Mouse (Mus musculus): ENCODE measurements around the gene Ptprd. TPM values are rescaled to one million over a fixed set of nuclear protein-coding genes. Genes with fewer than 3 reads are reported as not detected.
A peak's percentile ranks its signal among the peaks of the same experiment; 100 is the strongest.

Gene Ptprd
- polyA plus RNA-seq, 1 experiment from 2014 or later, result 161 TPM

DNA sequence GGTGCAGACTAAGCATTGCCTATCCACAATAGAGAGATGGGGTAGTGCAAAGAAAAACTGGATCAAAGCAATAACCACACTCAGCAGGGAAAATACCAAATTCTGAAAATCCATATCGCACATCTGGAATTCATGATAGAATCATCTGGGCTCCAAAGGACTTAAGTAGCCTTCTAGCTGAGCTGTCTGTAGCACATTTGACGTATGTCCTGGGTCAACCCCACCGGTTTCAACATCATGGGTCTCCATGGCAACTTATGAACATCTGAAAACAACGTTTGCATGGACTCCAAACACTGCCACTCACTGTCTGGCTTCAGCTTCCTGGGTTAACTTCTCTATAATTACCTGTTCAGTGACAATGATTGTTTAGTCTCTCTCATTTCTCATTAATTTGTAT, 655.9 kb downstream of the Ptprd start:
- no peaks in the 10 kb centered on the region for H3K9me3 ChIP-seq (ENCODE audit: control insufficient read depth, low read length)
- WGBS, result 68% methylated on average over 4 of the region's 4 CpGs
- no peaks in the 10 kb centered on the region for H3K36me3 ChIP-seq (ENCODE audit: control insufficient read depth, insufficient read depth)

DNA sequence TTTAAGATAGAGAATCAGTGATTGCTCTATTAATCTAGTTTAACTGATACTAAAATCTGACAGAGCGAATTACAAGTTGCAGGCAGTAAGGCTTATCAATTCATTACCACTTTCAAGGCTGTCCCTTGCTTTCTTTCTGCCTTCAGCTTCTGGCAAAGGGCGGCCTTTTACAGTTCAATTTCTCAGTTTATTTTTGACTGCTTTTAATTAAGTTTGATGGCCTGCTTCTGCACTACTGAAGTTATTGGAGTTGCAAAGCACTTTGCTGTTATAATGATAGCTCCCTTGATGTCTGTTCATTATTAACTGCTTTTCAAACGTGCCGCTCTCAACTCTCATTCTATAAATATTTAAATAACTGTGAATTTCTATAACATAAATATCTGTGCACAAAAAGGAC, 673.9 kb downstream of the Ptprd start:
- no peaks in the 10 kb centered on the region for H3K27me3 ChIP-seq (replicated peaks; ENCODE audit: control insufficient read depth, insufficient read depth, low read length)
- ATAC-seq, result no peak
- H3K4me3 ChIP-seq (replicated peaks; ENCODE audit: low read length), result no peak overlapping the region
- no peak overlapping the region for H3K4me2 ChIP-seq (ENCODE audit: low read length)
- peaks cover 3% of the 10 kb centered on the region; the same call in 1 of the 2 replicates for H3K4me1 ChIP-seq (replicated peaks; ENCODE audit: control insufficient read depth, insufficient read depth, low read length)
- H3K36me3 ChIP-seq (ENCODE audit: control insufficient read depth, insufficient read depth), result no peaks in the 10 kb centered on the region
- H3K27ac ChIP-seq (ENCODE audit: low read length), result no peak overlapping the region
- WGBS, result 45% methylated on average over 4 of the region's 4 CpGs
- no peaks in the 10 kb centered on the region for H3K9me3 ChIP-seq (ENCODE audit: control insufficient read depth, low read length)
- H3K9ac ChIP-seq (replicated peaks; ENCODE audit: low read depth, low read length), result no peak overlapping the region

More for the DNA sequence above, 655.9 kb downstream of the Ptprd start:
- no peak overlapping the region for H3K4me3 ChIP-seq (replicated peaks; ENCODE audit: low read length)
- ATAC-seq, result no peak
- H3K4me2 ChIP-seq (ENCODE audit: low read length), result no peak overlapping the region
- no peaks in the 10 kb centered on the region for H3K4me1 ChIP-seq (replicated peaks; ENCODE audit: control insufficient read depth, insufficient read depth, low read length)
- H3K27me3 ChIP-seq (replicated peaks; ENCODE audit: control insufficient read depth, insufficient read depth, low read length), result no peaks in the 10 kb centered on the region
- H3K9ac ChIP-seq (replicated peaks; ENCODE audit: low read depth, low read length), result no peak overlapping the region
- no peak overlapping the region for H3K27ac ChIP-seq (ENCODE audit: low read length)

DNA sequence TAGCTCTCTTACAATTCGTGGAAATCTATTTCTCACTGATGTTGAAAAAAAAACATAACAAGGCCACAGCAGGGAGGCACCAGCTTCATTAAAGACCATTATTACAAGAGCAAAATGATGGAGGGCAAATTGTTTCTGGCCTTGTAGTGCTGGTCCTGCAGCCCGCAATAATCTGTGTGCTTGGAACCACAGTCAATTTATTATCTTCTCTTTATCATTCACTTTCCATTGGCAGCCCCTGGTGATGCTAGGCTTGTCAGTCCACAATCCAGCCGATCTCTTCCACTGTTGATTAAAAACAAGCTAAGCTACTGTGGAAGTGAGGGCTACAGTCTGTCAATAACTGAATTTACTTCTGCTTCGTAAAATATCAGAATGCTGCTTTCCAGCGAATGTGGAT, 674.4 kb downstream of the Ptprd start:
- WGBS, result 18% methylated on average over 5 of the region's 5 CpGs
- Histone ChIP-seq H3K36me3 (ENCODE audit: control insufficient read depth, insufficient read depth) (no peaks in the 10 kb centered on the region), H3K4me2 (ENCODE audit: low read length) (no peak overlapping the region), H3K9me3 (ENCODE audit: control insufficient read depth, low read length) (no peaks in the 10 kb centered on the region), H3K9ac (replicated peaks; ENCODE audit: low read depth, low read length) (no peak overlapping the region), H3K27me3 (replicated peaks; ENCODE audit: control insufficient read depth, insufficient read depth, low read length) (no peaks in the 10 kb centered on the region), H3K4me3 (replicated peaks; ENCODE audit: low read length) (no peak overlapping the region), H3K27ac (ENCODE audit: low read length) (no peak overlapping the region), H3K4me1 (replicated peaks; ENCODE audit: control insufficient read depth, insufficient read depth, low read length) (peaks cover 3% of the 10 kb centered on the region; the same call in 1 of the 2 replicates)
- no peak for ATAC-seq

- no peaks in the 10 kb centered on the region for H3K36me3 ChIP-seq (ENCODE audit: control insufficient read depth, insufficient read depth)
- no peak overlapping the region for H3K9ac ChIP-seq (replicated peaks; ENCODE audit: low read depth, low read length)
- H3K9me3 ChIP-seq (ENCODE audit: control insufficient read depth, low read length), result no peaks in the 10 kb centered on the region
- WGBS, result 85% methylated on average over 6 of the region's 6 CpGs
- H3K27me3 ChIP-seq (replicated peaks; ENCODE audit: control insufficient read depth, insufficient read depth, low read length), result no peaks in the 10 kb centered on the region
- no peak overlapping the region for H3K4me3 ChIP-seq (replicated peaks; ENCODE audit: low read length)
- no peak for ATAC-seq
- H3K27ac ChIP-seq (ENCODE audit: low read length), result no peak overlapping the region
- H3K4me2 ChIP-seq (ENCODE audit: low read length), result no peak overlapping the region
- H3K4me1 ChIP-seq (replicated peaks; ENCODE audit: control insufficient read depth, insufficient read depth, low read length), result peaks cover 3% of the 10 kb centered on the region; the same call in 1 of the 2 replicates
Observed at GRCm38 (mm10) chr4:77535601-77536000, 676.2 kb downstream of the Ptprd start.

DNA sequence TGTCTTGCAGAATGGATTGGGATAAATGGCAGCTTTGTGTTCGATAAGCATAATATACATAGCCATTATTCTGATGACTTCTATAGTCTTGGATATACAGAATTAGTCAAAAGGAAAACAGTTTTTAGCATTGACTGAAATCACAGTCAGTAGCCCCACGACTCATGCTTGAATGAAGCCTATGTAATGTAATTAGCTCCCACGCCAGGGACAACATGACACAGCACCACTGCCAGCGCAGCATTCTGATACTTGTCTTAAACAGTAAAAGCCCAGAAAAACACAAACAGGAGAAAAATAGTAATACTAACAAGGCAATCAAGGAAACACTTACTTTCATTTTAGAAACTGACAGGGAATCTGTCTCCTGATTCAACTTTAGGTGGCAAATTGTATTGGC, 677.2 kb downstream of the Ptprd start:
- no peaks in the 10 kb centered on the region for H3K36me3 ChIP-seq (ENCODE audit: control insufficient read depth, insufficient read depth)
- ATAC-seq, result no peak
- H3K9ac ChIP-seq (replicated peaks; ENCODE audit: low read depth, low read length), result no peak overlapping the region
- no peaks in the 10 kb centered on the region for H3K9me3 ChIP-seq (ENCODE audit: control insufficient read depth, low read length)
- WGBS, result 13% methylated on average over 4 of the region's 4 CpGs
- H3K27ac ChIP-seq (ENCODE audit: low read length), result no peak overlapping the region
- peak overlapping the region; percentile 18; the same call in 1 of the 2 replicates for H3K4me2 ChIP-seq (ENCODE audit: low read length)
- H3K4me1 ChIP-seq (replicated peaks; ENCODE audit: control insufficient read depth, insufficient read depth, low read length), result peaks cover 3% of the 10 kb centered on the region; the same call in 1 of the 2 replicates
- H3K27me3 ChIP-seq (replicated peaks; ENCODE audit: control insufficient read depth, insufficient read depth, low read length), result no peaks in the 10 kb centered on the region
- H3K4me3 ChIP-seq (replicated peaks; ENCODE audit: low read length), result no peak overlapping the region

GRCm38 (mm10) chr4:77519166-77519565, 692.6 kb downstream of the Ptprd start:
- Histone ChIP-seq H3K27ac (ENCODE audit: low read length) (no peak overlapping the region), H3K4me1 (replicated peaks; ENCODE audit: control insufficient read depth, insufficient read depth, low read length) (no peaks in the 10 kb centered on the region), H3K9me3 (ENCODE audit: control insufficient read depth, low read length) (no peaks in the 10 kb centered on the region), H3K36me3 (ENCODE audit: control insufficient read depth, insufficient read depth) (no peaks in the 10 kb centered on the region), H3K4me3 (replicated peaks; ENCODE audit: low read length) (no peak overlapping the region), H3K4me2 (ENCODE audit: low read length) (no peak overlapping the region), H3K27me3 (replicated peaks; ENCODE audit: control insufficient read depth, insufficient read depth, low read length) (no peaks in the 10 kb centered on the region), H3K9ac (replicated peaks; ENCODE audit: low read depth, low read length) (no peak overlapping the region)
- 36% methylated on average over 5 of the region's 5 CpGs for WGBS
- peak; percentile 86 for ATAC-seq

DNA sequence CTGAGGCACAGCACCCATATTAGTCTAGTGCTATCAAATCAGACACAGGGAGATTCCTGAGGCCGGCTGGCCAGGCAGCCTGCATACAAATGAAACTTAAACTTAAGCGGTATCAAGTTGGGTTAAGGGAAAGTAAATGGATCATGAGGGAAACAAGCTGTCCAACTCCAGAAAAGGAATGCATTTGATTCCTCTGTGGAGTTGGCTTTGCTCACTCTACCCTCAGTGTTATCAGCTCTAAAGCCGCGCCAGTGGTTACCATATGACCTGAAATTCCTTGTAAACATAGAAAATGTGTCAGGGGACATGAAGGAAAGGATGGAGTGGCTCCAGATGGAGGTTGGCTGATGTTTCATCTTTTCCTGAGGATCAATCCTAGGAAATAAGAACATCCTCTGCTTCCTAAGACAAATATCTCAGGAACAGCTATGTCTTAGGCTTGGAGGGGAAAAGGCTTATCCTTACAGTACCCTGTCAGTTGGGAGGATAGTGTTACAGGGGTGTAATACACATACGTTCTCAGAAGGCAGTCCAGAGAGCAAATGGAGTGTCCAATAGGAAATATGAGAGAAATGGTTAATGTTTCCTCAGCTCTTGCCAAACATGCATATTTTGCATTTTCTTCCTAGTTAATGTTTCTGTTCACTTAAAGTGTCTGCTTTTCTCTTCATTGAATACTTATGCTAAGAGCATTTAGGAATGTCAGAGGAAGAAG, 697.7 kb downstream of the Ptprd start:
- Histone ChIP-seq H3K4me2 (ENCODE audit: low read length) (no peak overlapping the region), H3K27ac (ENCODE audit: low read length) (no peak overlapping the region), H3K27me3 (replicated peaks; ENCODE audit: control insufficient read depth, insufficient read depth, low read length) (no peaks in the 10 kb centered on the region), H3K9me3 (ENCODE audit: control insufficient read depth, low read length) (no peaks in the 10 kb centered on the region), H3K4me3 (replicated peaks; ENCODE audit: low read length) (no peak overlapping the region), H3K36me3 (ENCODE audit: control insufficient read depth, insufficient read depth) (no peaks in the 10 kb centered on the region), H3K4me1 (replicated peaks; ENCODE audit: control insufficient read depth, insufficient read depth, low read length) (no peaks in the 10 kb centered on the region), H3K9ac (replicated peaks; ENCODE audit: low read depth, low read length) (no peak overlapping the region)
- WGBS, result 80% methylated on average over 5 of the region's 5 CpGs
- ATAC-seq, result no peak

DNA sequence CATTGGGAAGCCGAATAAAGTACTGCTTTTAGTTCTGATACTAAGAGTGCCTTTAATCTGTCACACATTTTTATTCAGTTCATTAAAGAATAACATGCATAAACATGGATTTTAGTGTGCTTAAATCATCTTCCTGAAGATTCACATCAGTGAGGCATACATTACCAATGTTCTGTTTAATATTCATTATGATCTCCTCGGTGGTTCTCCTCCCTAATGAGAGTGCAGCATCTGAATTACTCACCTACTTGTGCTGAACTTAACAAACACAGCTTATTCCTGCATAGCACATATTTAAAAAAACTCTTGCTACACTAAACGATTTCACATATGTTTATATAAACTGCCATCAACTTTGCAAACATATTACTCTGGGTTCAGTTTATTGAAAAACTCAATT, 698.7 kb downstream of the Ptprd start:
- Histone ChIP-seq H3K36me3 (ENCODE audit: control insufficient read depth, insufficient read depth) (no peaks in the 10 kb centered on the region), H3K9me3 (ENCODE audit: control insufficient read depth, low read length) (no peaks in the 10 kb centered on the region), H3K9ac (replicated peaks; ENCODE audit: low read depth, low read length) (no peak overlapping the region), H3K27me3 (replicated peaks; ENCODE audit: control insufficient read depth, insufficient read depth, low read length) (no peaks in the 10 kb centered on the region), H3K4me3 (replicated peaks; ENCODE audit: low read length) (no peak overlapping the region), H3K4me1 (replicated peaks; ENCODE audit: control insufficient read depth, insufficient read depth, low read length) (no peaks in the 10 kb centered on the region), H3K27ac (ENCODE audit: low read length) (no peak overlapping the region), H3K4me2 (ENCODE audit: low read length) (no peak overlapping the region)
- 68% methylated on average over 3 of the region's 3 CpGs for WGBS
- peak; percentile 49; the same call in 1 of the 2 replicates for ATAC-seq

- no peak overlapping the region for H3K27ac ChIP-seq (ENCODE audit: low read length)
- no peaks in the 10 kb centered on the region for H3K9me3 ChIP-seq (ENCODE audit: control insufficient read depth, low read length)
- H3K4me2 ChIP-seq (ENCODE audit: low read length), result no peak overlapping the region
- no peak overlapping the region for H3K4me3 ChIP-seq (replicated peaks; ENCODE audit: low read length)
- no peak for ATAC-seq
- no peak overlapping the region for H3K9ac ChIP-seq (replicated peaks; ENCODE audit: low read depth, low read length)
- no peaks in the 10 kb centered on the region for H3K36me3 ChIP-seq (ENCODE audit: control insufficient read depth, insufficient read depth)
- 77% methylated on average over 7 of the region's 7 CpGs for WGBS
- no peaks in the 10 kb centered on the region for H3K27me3 ChIP-seq (replicated peaks; ENCODE audit: control insufficient read depth, insufficient read depth, low read length)
- H3K4me1 ChIP-seq (replicated peaks; ENCODE audit: control insufficient read depth, insufficient read depth, low read length), result no peaks in the 10 kb centered on the region
Observed at GRCm38 (mm10) chr4:77454049-77454448, 757.7 kb downstream of the Ptprd start.

GRCm38 (mm10) chr4:77399146-77399545, 812.6 kb downstream of the Ptprd start:
- Histone ChIP-seq H3K4me3 (replicated peaks; ENCODE audit: low read length) (no peak overlapping the region), H3K9ac (replicated peaks; ENCODE audit: low read depth, low read length) (no peak overlapping the region), H3K9me3 (ENCODE audit: control insufficient read depth, low read length) (no peaks in the 10 kb centered on the region), H3K36me3 (ENCODE audit: control insufficient read depth, insufficient read depth) (no peaks in the 10 kb centered on the region), H3K4me1 (replicated peaks; ENCODE audit: control insufficient read depth, insufficient read depth, low read length) (no peaks in the 10 kb centered on the region), H3K27ac (ENCODE audit: low read length) (no peak overlapping the region), H3K27me3 (replicated peaks; ENCODE audit: control insufficient read depth, insufficient read depth, low read length) (no peaks in the 10 kb centered on the region), H3K4me2 (ENCODE audit: low read length) (no peak overlapping the region)
- no peak for ATAC-seq
- 66% methylated on average over 4 of the region's 4 CpGs for WGBS
